Mouse (Mus musculus): ENCODE measurements around the gene Atxn1l. TPM values are rescaled to one million over a fixed set of nuclear protein-coding genes. Genes with fewer than 3 reads are reported as not detected.

Atxn1l gene
- polyA plus RNA-seq, 1 experiment from 2014 or later, result 2.4 TPM

- Histone ChIP-seq H3K9me3 (ENCODE audit: control insufficient read depth) (no peaks in the 10 kb centered on the region), H3K4me3 (ENCODE audit: low read depth, low read length) (no peak overlapping the region), H3K27me3 (replicated peaks; ENCODE audit: control insufficient read depth, insufficient read depth, low read length) (no peaks in the 10 kb centered on the region), H3K27ac (ENCODE audit: low read depth, low read length) (no peak overlapping the region), H3K9ac (ENCODE audit: low read depth, low read length) (no peak overlapping the region), H3K36me3 (ENCODE audit: control insufficient read depth, insufficient read depth) (no peaks in the 10 kb centered on the region), H3K4me2 (replicated peaks; ENCODE audit: low read depth) (no peak overlapping the region), H3K4me1 (replicated peaks; ENCODE audit: control insufficient read depth, insufficient read depth, low read length) (no peaks in the 10 kb centered on the region)
- no peak for ATAC-seq
- 92% methylated on average over 8 of the region's 8 CpGs for WGBS
- no peak for TF ChIP-seq CTCF (IDR thresholded peaks at IDR 0.05; ENCODE audit: low read depth)
These were observed 17.2 kb upstream of the Atxn1l start for GRCm38 (mm10) chr8:109754696-109755095.

DNA sequence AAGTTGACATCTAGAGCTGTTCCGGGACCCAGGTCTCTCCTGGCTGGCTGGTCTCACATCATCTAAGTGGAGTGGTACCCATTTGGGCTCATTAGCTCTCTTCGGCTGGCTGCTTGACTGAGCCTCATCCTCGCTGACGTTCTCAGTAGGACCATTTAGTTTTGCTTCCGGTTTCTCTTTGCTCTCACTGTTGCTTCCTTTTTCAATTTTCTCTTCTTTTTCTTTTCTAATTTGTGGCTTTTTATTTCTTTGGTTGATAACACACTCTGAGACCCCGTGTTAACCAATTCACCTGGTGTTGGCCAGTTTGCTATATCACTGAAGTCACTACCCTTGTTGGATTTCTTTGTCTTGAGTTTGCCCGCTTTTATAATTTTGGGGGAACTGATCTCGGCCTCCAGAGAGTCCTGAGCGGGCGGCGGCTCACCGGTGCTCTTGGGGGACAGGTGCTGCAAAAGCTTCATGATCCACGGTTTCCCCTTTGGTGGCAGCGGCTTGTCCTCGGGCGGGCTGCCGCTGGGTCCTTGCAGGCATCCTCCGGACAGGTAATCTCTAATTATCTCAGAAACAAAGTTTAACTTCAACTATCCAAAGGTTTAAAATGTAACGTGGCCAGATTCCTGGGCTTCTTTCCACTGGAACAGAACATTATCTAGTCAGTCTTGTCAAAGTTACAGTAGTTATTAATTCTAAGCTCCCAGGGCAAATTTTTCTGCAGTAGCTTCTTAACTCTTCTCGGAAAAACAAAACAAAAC lies 14.4 kb upstream of the Atxn1l start:
- H3K4me3 ChIP-seq (ENCODE audit: low read depth, low read length), result no peak overlapping the region
- no peak overlapping the region for H3K4me2 ChIP-seq (replicated peaks; ENCODE audit: low read depth)
- H3K27me3 ChIP-seq (replicated peaks; ENCODE audit: control insufficient read depth, insufficient read depth, low read length), result no peaks in the 10 kb centered on the region
- ATAC-seq, result no peak
- no peaks in the 10 kb centered on the region for H3K9me3 ChIP-seq (ENCODE audit: control insufficient read depth)
- WGBS, result 83% methylated on average over 20 of the region's 20 CpGs
- no peak for TF ChIP-seq CTCF (IDR thresholded peaks at IDR 0.05; ENCODE audit: low read depth)
- H3K36me3 ChIP-seq (ENCODE audit: control insufficient read depth, insufficient read depth), result no peaks in the 10 kb centered on the region
- H3K4me1 ChIP-seq (replicated peaks; ENCODE audit: control insufficient read depth, insufficient read depth, low read length), result no peaks in the 10 kb centered on the region
- H3K9ac ChIP-seq (ENCODE audit: low read depth, low read length), result no peak overlapping the region
- H3K27ac ChIP-seq (ENCODE audit: low read depth, low read length), result no peak overlapping the region

GRCm38 (mm10) chr8:109750699-109751098 lies 13.2 kb upstream of the Atxn1l start:
- no peaks in the 10 kb centered on the region for H3K36me3 ChIP-seq (ENCODE audit: control insufficient read depth, insufficient read depth)
- peak; percentile 77 for ATAC-seq
- no peaks in the 10 kb centered on the region for H3K4me1 ChIP-seq (replicated peaks; ENCODE audit: control insufficient read depth, insufficient read depth, low read length)
- no peak overlapping the region for H3K9ac ChIP-seq (ENCODE audit: low read depth, low read length)
- H3K27ac ChIP-seq (ENCODE audit: low read depth, low read length), result peak overlapping the region; percentile 66
- 52% methylated on average over 12 of the region's 12 CpGs for WGBS
- H3K4me2 ChIP-seq (replicated peaks; ENCODE audit: low read depth), result peak overlapping the region; percentile 41
- no peaks in the 10 kb centered on the region for H3K27me3 ChIP-seq (replicated peaks; ENCODE audit: control insufficient read depth, insufficient read depth, low read length)
- no peaks in the 10 kb centered on the region for H3K9me3 ChIP-seq (ENCODE audit: control insufficient read depth)
- no peak overlapping the region for H3K4me3 ChIP-seq (ENCODE audit: low read depth, low read length)
- peak; percentile 63 for TF ChIP-seq CTCF (IDR thresholded peaks at IDR 0.05; ENCODE audit: low read depth)

- H3K4me2 ChIP-seq (replicated peaks; ENCODE audit: low read depth), result peak overlapping the region; percentile 41
- peak; percentile 84 for ATAC-seq
- no peak overlapping the region for H3K4me3 ChIP-seq (ENCODE audit: low read depth, low read length)
- H3K4me1 ChIP-seq (replicated peaks; ENCODE audit: control insufficient read depth, insufficient read depth, low read length), result no peaks in the 10 kb centered on the region
- no peak overlapping the region for H3K9ac ChIP-seq (ENCODE audit: low read depth, low read length)
- H3K9me3 ChIP-seq (ENCODE audit: control insufficient read depth), result no peaks in the 10 kb centered on the region
- TF ChIP-seq CTCF (IDR thresholded peaks at IDR 0.05; ENCODE audit: low read depth), result no peak
- WGBS, result 21% methylated on average over 5 of the region's 5 CpGs
- peak overlapping the region; percentile 66 for H3K27ac ChIP-seq (ENCODE audit: low read depth, low read length)
- H3K27me3 ChIP-seq (replicated peaks; ENCODE audit: control insufficient read depth, insufficient read depth, low read length), result no peaks in the 10 kb centered on the region
- H3K36me3 ChIP-seq (ENCODE audit: control insufficient read depth, insufficient read depth), result no peaks in the 10 kb centered on the region
These were observed 12.7 kb upstream of the Atxn1l start for GRCm38 (mm10) chr8:109750274-109750673.

- H3K9ac ChIP-seq (ENCODE audit: low read depth, low read length), result no peak overlapping the region
- WGBS, result 68% methylated on average over 12 of the region's 12 CpGs
- no peaks in the 10 kb centered on the region for H3K36me3 ChIP-seq (ENCODE audit: control insufficient read depth, insufficient read depth)
- no peak overlapping the region for H3K4me2 ChIP-seq (replicated peaks; ENCODE audit: low read depth)
- no peaks in the 10 kb centered on the region for H3K4me1 ChIP-seq (replicated peaks; ENCODE audit: control insufficient read depth, insufficient read depth, low read length)
- H3K27ac ChIP-seq (ENCODE audit: low read depth, low read length), result no peak overlapping the region
- no peak for TF ChIP-seq CTCF (IDR thresholded peaks at IDR 0.05; ENCODE audit: low read depth)
- no peaks in the 10 kb centered on the region for H3K27me3 ChIP-seq (replicated peaks; ENCODE audit: control insufficient read depth, insufficient read depth, low read length)
- H3K4me3 ChIP-seq (ENCODE audit: low read depth, low read length), result no peak overlapping the region
- no peak for ATAC-seq
- no peaks in the 10 kb centered on the region for H3K9me3 ChIP-seq (ENCODE audit: control insufficient read depth)
These were observed 10.1 kb upstream of the Atxn1l start for GRCm38 (mm10) chr8:109747468-109748199.

- H3K9me3 ChIP-seq (ENCODE audit: control insufficient read depth), result no peaks in the 10 kb centered on the region
- no peaks in the 10 kb centered on the region for H3K27me3 ChIP-seq (replicated peaks; ENCODE audit: control insufficient read depth, insufficient read depth, low read length)
- no peak overlapping the region for H3K27ac ChIP-seq (ENCODE audit: low read depth, low read length)
- H3K4me3 ChIP-seq (ENCODE audit: low read depth, low read length), result peak overlapping the region; percentile 96
- H3K9ac ChIP-seq (ENCODE audit: low read depth, low read length), result no peak overlapping the region
- H3K36me3 ChIP-seq (ENCODE audit: control insufficient read depth, insufficient read depth), result peaks cover 13% of the 10 kb centered on the region
- 94% methylated on average over 1 of the region's 1 CpGs for WGBS
- no peak; the same call in 1 of the 2 replicates for ATAC-seq
- TF ChIP-seq CTCF (IDR thresholded peaks at IDR 0.05; ENCODE audit: low read depth), result no peak
- peaks cover 7% of the 10 kb centered on the region; the same call in 1 of the 2 replicates for H3K4me1 ChIP-seq (replicated peaks; ENCODE audit: control insufficient read depth, insufficient read depth, low read length)
- H3K4me2 ChIP-seq (replicated peaks; ENCODE audit: low read depth), result peak overlapping the region; percentile 85
These were observed 476 bp upstream of the Atxn1l start for GRCm38 (mm10) chr8:109738049-109738380.

Data from intestine, postnatal 0 days (tissue).